Mouse (Mus musculus) CD4-positive helper T cell, adult 2 months (primary cell): ENCODE results near the gene Gss.

Experiments
- DNase-seq: peaks from one replicate; pipeline ENCODE4 v3.0.0-alpha.2; 2012; ENCODE audit warnings: low read depth, missing footprints, low spot score

Gss gene

GRCm38 (mm10) chr2:155576656-155577055, 16.0 kb downstream of the Gss start:
- DNase-seq, result no peak

- DNase-seq, result no peak
These were observed 17.9 kb downstream of the Gss start for GRCm38 (mm10) chr2:155574700-155575099.

GRCm38 (mm10) chr2:155573996-155574395, 18.6 kb downstream of the Gss start:
- DNase-seq, result no peak

- DNase-seq, result no peak
These were observed 19.6 kb downstream of the Gss start for GRCm38 (mm10) chr2:155573001-155573400.

GRCm38 (mm10) chr2:155569223-155569807, 23.3 kb downstream of the Gss start:
- no peak for DNase-seq

- DNase-seq, result no peak
These were observed 24.9 kb downstream of the Gss start for GRCm38 (mm10) chr2:155567751-155568150.

- DNase-seq, result no peak
These were observed 29.7 kb downstream of the Gss start for GRCm38 (mm10) chr2:155562934-155563333.

- DNase-seq, result no peak
These were observed 30.4 kb downstream of the Gss start for GRCm38 (mm10) chr2:155562209-155562608.

- DNase-seq, result peak; percentile 69
These were observed 38.1 kb downstream of the Gss start for GRCm38 (mm10) chr2:155554426-155554985.

- DNase-seq, result peak; percentile 77
These were observed 39.7 kb downstream of the Gss start for GRCm38 (mm10) chr2:155552949-155553354.

- peak; percentile 19 for DNase-seq
These were observed 40.3 kb downstream of the Gss start for GRCm38 (mm10) chr2:155552336-155552735.

- DNase-seq, result no peak
These were observed 45.7 kb downstream of the Gss start for GRCm38 (mm10) chr2:155546955-155547354.

GRCm38 (mm10) chr2:155540822-155541458, 51.7 kb downstream of the Gss start:
- DNase-seq, result no peak

GRCm38 (mm10) chr2:155539696-155540095, 52.9 kb downstream of the Gss start:
- no peak for DNase-seq

- peak; percentile 41 for DNase-seq
These were observed 54.0 kb downstream of the Gss start for GRCm38 (mm10) chr2:155538463-155539057.

GRCm38 (mm10) chr2:155537761-155538462, 54.7 kb downstream of the Gss start:
- DNase-seq, result peak; percentile 70

- no peak for DNase-seq
These were observed 56.3 kb downstream of the Gss start for GRCm38 (mm10) chr2:155536292-155536691.

- no peak for DNase-seq
These were observed 65.2 kb downstream of the Gss start for GRCm38 (mm10) chr2:155527367-155527766.

- no peak for DNase-seq
These were observed 68.2 kb downstream of the Gss start for GRCm38 (mm10) chr2:155524378-155524777.

GRCm38 (mm10) chr2:155523706-155524105, 68.9 kb downstream of the Gss start:
- no peak for DNase-seq

GRCm38 (mm10) chr2:155518531-155519270, 73.9 kb downstream of the Gss start:
- DNase-seq, result peak; percentile 34
